Mouse (Mus musculus) thymus, postnatal 4 days (tissue): Measurements from ENCODE around the gene Cmip.
A peak's percentile ranks its signal among the peaks of the same experiment; 100 is the strongest.

Experiments used
- DNase-seq: peaks from one replicate; pipeline ENCODE4 v3.0.0; 2021

Gene Cmip

DNA sequence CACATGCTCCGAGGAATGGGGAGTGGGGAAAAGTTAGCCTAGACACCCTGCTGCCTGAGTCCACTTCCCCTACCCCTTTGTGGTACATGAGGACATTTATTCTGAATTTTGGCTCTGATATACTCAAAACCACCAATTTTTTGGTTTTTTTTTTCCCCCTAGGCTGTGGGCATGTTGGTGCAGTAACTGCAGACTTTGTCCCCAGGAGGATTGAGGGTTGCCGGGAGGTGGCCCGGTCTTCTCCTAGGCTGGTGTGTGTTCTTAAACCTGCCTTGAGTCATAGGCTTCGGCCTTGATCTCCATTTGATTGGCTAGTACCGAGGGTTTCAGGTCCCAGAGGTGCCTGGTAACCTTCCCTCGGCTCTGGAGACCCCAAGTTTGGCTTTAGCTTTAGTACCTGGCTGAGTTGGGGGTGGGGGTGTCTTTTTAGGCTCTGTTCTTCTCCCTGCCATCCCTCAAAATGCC, 1.7 kb downstream of the Cmip start:
- DNase-seq: peak; percentile 27

DNA sequence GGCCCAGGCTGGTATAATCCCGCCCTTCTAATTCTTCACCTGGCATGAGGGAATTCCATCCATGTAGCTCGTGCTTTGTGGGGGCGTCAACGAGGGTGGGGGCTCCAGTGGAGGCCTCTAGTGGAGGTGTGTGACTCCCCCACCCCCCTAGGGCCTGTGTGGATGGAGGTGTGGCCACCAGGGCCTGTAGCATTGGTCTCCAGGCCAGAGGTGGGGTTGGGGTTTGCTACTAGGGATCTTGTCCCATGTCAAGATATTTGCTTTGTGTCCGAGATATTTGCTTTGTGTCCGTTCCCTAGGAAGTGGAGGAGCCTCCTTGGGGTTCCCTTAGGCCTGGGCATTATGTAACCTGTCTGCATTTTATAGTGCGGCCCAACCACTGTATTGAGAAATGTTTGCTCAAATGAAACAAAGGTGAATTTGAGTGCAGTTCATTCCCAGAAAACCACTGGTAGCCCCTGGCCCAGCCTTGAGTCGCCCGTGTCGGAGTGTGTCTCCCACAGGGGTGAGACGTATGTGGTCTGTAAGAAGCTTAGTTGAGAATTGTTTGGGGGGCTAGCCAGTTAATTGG, 2.7 kb downstream of the Cmip start:
- DNase-seq: peak; percentile 46

DNA sequence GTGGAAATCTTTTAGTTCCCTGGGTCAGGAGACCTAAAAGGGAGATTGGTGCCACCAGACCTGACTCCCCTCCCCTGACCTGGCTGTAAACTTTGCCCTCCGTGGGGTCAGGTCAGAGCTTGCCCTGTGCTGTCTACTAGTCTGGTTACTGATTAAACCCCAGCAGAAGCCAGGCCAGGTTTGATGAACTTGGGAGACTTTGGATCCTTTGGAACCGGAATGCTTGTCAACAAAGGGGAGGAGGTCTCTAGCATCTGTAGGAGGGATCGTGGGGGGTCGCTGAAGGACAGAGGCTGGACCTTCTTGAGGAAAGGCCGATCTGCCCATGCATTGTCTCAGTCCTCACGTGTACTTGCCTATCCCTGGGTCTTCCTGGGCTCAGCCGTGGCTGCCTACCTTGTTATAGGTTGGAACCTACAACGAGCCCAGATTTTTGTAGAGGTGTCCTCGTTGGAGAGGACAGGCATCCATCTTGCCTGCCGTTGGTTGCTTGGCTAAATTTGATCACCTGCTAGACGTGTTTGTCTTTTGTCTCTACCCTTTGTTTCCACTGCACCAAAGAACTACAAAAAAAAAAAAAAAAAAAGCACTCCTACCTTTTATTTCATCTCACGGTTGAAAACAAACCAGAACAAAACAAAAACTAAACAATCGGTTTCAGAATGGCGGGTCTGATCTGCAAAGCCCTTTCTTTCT, 3.5 kb downstream of the Cmip start:
- no peak for DNase-seq

DNA sequence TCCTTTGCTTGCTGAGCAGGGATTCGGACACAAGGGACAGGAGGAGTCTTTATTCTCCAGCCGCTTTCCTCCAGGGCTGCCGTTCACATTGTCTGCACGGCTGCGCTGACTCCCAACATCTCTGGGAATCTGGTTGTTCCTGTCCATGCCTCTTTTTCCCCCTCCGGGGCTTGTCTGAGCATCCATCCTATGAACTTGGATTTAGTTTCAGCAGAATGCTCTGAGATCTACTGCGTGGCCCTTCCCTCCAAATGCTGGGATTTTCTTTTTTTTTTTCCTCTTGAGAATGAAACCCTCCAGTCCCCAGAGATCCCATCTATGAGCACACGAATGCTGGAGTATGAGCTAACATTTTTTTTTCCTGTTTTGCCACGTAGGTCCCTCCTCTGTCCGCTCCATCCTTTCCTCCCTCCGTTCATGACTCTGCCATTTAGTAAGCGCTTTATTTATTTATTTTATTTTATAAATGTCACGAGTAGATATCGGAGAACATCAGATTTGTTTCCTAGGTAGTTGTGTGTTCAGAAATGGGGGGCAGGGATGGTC, 4.1 kb downstream of the Cmip start:
- DNase-seq: no peak

DNA sequence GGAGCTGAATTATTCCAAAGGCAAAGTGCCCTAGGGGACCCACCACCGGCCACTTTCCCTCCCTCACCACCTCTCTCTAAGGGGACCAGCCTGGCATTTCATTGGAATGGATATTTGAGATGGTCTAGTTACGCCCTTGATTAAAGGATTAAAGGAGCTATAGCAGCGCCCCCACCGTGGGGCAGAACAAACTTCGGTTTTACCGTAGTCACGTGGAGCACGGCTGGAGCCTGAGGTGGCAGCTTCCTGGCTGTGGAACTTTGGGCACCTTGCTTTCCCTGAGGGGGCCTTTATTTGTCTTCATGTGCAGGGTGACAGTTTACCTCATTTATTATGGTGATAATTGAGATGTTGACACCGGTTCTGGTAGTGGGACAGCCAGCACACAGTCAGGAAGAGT, 4.8 kb downstream of the Cmip start:
- peak; percentile 52 for DNase-seq

DNA sequence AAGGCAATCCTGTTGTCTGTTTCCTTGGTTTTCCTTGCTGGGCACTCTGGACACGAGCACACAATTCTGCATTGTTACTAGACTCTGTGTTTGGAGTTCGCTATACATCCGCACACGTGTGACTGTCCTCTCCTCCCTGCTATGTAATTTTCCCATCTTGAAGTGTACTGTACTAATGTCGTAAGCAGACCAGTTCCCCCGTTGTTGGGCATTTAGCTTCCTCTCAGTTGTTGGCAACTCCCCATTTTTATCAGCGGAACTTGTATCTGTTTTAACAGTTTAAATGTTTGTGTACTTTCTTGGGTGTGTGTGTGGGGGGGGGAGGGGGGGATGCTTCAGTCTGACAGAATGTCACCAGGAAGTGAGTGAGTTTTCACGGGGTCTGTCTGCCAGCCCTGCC, 5.8 kb downstream of the Cmip start:
- DNase-seq: no peak

DNA sequence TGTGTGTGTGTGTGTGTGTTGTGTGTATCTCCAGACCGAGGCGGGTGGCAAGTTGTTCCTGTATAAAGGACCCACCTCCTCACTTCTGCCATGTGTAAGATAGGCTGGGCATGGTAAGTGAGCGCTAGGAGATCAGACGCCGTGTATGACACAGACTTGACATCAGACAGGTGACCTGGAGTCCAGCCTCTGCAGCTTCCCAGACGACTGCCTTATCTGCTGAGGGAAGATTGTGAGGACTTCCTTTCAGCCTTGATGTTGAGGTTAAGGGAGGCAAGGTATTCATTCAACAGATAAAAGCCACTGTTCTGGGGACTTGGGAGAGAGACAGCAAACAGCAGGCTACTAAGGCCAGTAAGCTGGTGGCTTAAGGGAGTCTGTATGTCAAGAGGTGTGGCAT, 6.6 kb downstream of the Cmip start:
- DNase-seq: no peak

DNA sequence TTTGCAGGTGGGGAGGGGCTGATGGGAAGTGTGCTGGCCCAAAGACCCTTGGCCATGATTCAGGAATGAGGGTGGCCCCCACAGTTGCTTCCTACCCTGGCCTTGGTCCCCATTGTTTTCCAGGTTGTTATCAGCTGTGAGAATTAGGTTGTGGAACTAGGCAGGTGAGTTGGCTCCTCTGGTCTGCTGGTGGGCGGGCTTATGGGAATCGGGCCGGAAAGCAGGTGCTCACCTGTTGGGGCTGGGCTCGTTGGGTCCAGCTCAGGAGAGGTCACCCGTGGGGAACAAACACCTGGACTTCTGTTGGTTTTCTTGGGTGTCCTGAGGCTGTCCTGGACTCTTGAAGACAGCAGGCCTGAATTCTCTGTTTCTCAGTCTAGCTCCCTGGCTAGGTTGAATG, 8.2 kb downstream of the Cmip start:
- no peak for DNase-seq

DNA sequence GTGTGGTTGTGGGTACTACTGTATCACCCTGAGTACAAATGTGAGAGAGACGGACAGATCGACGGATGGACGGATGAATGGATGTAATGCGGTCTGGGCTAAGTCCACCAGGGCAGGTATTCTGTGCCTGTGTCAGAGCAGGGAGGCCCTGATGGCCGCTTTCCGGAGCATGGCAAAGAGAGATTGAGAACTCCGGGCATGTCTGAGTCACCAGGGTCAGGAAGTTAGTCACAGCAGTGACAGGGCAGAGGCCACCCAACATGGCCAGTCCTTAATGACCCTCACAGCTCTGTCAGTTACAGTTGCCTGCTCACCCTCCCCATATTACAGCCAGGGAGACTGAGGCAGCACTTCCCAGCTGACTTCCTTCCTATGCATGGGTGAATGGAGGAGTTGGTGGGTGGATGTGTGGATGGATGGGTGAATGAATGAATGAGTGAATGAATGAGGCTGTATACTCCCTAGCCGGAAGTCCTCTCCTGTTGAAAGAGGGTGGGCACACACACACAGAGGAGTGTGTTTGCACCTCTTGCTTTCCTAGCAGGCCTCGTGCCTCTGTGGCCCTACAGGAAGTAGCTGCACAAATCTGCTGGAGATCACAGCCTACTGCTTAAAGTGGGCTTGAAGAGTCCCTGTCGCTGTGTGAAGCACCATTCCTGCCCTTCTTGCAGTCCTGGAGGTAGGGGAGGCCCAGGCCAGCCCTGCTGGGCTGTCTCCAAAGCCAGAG, 10.7 kb downstream of the Cmip start:
- DNase-seq: peak; percentile 36

DNA sequence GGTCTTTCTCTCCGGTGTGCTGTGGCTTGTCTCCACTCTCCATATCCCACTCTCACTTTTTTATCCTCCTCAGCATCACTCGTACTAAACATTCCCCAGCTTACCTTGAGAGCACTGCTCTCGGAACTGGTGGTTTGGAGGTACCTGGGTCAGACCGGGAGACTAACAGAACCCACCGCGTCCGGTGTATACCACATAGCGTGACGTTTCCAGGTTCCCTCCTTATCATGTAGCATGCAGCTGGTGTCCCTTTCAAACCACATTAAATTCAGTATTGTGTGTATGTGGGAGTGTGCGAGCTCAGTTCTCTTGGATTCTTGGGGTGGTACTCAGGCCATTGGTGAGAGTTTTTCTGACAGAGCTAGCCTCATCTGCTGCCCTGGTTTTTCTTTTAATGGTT, 21.4 kb downstream of the Cmip start:
- no peak for DNase-seq

DNA sequence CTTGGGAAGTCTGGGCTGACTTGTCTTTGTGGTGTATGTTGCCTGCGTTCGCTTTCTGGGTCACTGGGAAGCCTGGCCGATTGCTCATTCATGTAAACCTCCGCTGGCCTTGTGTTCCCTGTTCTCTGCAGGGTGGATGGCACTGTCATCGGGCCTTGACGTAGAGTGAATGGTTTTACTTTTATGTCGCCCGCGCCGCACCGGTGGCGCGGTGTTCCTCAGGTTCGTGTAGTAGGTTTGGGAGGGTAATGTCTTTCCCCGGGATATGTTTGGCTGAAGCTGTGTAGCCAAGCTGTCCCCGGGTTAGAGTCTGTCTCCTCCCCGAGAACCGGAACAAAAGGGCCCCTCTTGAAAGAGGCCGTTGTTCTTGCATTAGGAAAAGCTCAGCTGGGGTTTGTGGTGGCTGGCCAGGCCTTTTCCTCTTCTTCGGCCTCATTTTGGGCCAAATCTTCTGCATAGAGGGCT, 21.8 kb downstream of the Cmip start:
- no peak for DNase-seq

DNA sequence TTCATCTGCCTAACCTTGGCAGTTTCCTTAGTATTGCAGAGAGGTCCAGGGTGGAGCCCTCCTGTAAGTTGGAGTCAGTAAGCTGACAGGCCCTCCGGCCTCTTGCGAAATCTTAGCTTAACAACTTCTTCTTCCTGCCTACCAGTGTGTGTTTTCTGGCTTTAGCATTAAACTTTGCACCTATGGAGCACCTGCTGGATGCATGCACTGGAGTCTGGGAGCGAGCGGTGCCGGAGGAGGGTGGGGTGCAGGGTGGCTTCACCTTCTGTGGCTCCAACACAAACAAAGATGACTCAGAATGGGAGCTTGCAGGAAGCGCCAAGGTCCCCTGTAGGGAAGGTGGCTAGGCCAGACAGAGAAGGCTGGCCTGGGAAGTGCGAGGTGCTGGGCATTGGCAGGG, 23.6 kb downstream of the Cmip start:
- DNase-seq: no peak

DNA sequence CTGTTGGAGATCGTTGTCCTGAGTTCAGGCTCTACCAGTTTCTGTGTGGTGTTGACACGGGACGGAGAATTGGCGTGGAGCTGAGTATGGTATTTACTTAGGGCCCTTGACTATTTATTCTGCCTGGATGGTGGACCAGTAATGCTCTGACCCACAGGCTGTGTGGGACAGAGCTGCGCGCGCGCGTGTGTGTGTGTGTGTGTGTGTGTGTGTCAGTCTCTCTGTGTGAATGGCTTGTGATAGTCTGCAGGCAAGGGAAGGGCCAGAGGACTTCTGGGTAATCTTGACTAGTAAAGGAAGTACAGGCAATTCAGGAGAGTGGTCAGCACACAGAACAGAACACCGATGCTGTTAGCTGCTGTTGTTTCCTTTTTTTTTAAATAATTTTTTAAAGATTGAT, 24.8 kb downstream of the Cmip start:
- no peak for DNase-seq

DNA sequence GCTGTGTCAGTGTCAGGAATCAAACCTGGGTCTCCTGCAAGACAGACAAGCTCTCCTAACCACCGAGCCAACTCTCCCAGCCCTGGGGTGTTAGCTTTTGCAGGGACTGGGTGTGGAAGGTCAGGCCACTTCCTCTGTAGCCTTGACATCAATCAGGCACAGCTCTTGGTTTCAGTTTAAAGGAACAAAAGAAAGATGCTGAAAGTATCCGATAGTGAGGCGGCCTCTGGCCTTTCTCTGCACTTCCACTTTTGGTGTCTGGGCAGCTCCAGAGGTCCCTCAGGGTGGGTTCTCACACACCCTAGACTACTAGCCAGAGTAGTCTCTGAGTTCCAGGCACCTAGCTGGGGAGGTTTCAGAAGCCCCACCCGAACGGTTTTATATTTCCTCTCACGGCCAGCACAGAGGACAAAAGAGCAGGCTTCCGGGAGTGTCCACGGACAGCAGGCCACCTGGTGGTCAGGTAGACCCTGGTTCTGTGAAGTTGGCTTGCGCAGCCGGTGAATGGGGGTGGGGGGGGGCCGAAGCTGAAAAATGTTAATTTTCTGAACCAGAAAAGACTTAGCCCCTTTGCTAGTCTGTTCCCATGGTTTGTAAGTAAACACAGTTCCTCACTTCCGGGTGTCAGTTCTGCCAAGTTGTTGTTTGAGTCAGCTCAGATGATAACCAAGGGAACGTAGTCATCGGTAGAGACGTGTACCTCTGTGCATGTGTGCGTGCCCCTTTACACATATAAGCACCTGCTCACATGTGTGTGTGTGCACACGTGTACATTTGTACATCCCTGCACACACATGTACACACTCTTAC, 25.5 kb downstream of the Cmip start:
- DNase-seq: no peak

DNA sequence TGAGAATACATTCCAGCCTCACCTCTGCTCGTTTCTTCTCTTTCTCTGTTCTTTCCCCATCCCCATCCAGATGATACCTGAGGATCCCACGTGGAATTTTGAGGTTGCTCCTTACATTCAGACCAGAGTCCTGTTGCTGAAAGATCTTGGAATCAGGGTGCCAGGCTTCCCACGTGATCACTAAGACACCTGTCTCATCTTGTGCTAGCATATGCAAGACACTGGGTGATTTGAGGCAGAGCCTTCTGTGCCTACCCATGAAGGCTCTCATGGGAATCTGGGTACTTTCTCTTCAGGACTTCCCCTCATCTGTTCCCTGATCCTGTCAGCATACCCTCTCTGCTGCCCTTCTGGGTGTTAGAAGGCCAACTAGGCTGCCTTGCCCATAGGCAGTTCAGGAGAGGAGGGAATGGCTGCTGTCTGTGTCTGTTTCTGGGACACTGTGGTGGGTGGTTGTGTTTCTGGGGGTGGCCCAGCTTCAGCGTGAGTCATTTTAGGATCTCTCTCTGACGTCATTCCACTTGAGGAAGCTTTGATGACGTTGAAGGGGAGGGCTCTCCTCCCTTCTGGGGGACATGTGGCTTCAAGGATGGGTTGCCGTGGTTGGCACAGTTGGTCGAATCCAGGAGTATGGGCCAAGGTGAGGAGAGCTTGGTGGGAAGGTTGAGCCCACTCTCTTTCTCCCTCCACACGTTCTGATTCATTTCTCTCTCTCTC, 28.1 kb downstream of the Cmip start:
- no peak for DNase-seq

DNA sequence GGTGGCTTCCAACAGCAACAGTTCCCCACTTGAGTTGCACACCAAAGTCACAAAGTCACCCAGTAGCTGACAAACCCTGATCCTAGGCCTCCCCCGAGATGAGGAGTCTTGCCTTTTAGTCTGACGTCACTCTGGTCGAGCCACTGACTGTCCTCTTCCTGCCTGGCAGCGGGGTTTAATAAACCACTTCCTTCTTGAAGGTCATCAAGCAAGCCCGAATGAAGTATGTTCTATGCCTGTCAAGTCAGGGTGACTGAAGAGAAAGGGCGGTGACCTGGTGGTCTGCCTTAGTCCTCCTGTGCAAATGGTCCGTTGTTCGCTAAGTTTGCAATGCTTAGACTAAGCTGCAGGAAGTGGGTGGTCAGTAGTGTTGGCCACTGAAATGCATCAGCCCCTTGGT, 31.1 kb downstream of the Cmip start:
- DNase-seq: no peak

DNA sequence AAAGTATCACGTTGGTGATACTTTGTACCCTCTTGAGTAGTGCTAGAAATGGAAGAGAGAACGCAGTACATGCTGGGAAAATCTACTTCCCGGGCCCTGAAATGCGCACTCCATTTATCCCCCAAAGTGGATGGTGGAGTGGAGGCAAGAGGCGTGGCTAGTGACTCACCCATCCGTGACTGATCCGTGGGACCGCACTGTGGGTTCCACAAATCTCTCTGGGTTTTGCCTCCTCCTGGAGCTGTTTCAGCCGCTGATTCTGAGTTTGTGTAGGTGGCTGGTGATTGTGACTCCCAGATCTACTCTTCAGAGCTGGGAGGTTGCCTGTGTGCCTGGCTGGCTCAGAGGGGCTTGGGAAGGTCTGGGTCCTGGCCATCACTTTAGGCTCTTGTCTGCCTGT, 32.2 kb downstream of the Cmip start:
- DNase-seq: no peak

DNA sequence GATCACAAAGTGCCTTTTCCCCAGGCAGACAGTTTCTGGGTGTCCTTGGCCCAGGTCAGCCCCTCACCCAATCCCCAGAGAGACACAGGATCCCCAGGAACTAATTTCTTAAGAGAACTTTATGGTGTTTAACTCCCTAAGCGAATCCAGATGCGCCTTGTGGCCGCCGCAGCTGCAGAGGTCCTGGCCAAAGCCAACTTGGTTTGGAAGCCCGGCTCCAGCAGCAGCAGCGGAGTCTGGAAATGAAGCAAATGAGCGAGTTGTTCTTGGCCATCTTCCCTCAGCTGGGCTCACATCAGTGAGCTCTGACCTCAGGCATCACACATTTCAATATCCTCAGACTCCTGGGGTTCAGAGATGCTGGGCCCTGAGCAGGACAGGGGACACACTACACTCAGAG, 33.6 kb downstream of the Cmip start:
- DNase-seq: no peak

DNA sequence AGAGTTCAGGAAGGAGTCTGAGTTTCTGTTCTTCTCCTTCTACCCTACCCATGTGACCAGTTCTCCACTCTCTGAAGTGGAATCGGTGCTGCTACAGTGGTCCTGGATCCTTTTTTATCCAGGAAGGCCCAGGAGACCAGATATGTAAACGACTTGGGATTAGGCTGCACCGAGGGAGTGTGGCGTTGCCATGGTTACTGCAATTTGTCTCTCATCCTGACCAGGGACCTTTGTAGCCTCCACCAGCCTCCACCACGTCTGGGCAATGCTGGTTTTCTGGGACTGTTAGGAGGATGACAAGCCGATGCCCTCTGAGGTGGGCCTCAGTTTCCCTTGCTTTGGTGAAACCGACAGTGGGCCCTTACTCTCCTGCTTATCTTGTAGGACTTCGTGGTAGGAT, 35.4 kb downstream of the Cmip start:
- no peak for DNase-seq

DNA sequence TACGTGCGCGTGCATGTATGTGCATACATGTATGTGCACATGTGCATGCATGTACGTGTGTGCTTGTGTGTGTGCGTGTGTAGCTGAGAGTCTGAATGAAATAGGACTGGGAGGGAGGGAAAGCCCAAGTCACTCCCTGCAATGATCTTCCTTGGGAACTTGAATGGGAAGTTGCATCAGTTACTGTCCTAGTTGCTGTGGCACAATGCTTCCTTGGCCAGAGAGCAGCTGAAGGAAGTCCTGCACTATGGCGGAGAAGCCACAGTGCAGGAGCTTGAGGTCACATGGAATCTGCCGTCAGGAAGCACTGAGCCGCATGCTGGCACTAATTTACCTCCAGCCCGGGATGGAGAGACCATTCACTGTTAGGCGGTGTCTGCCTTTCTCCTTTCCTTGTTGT, 37.9 kb downstream of the Cmip start:
- DNase-seq: no peak

DNA sequence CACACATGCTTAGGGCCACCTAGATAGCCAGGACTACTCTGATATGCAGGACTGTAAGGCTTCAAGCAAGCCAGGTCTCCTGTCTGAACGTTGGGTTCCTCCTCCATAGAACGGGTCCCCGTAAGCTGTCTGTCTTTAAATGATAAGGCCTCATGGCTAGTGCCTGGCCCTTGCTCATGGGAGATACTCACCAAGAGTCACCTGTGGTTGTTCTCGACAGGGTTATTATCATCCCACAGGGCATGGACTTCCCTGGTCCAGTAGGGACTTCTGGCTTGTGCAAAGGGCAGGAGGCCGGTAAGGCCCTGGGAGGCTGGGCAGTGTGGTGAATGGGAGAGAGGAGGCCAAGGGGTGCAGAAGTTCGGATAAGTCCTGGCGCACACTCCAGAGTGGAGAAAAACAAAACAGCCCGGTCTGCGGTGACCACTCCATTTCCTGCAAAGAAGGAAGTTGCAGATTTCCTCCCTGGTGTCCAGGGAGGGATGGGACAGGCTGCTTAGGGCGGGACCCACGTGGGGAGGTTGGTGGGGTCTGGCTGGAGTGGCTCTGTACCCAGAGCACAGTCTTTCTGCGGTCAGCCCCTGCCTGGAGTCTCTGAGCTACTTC, 41.2 kb downstream of the Cmip start:
- DNase-seq: no peak

DNA sequence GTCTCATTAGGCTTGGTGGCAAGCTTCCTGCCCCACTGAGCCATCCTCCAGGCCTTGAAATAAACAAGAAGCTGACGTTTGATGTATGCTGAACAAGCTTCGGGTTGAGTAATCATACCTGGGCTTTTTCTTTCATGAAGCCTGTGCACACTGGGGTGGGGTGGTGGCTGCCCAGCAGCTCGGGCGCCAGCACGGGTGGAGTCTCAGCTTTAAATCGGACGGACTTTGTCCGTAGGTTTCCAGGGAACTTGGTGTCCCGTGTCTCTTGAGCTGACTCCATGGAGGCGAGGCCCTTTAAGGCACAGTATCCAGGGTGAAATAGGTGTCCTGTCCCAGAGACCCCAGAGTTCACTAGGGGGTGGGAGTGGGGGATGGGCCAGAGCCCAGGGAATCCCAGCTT, 42.3 kb downstream of the Cmip start:
- no peak for DNase-seq
